Mouse (Mus musculus): ENCODE results near the gene Art1. TPM values are rescaled to one million over a fixed set of nuclear protein-coding genes. Genes with fewer than 3 reads are reported as not detected.

The Art1 gene
- polyA plus RNA-seq, 1 experiment from 2014 or later, result 1.1 TPM

DNA sequence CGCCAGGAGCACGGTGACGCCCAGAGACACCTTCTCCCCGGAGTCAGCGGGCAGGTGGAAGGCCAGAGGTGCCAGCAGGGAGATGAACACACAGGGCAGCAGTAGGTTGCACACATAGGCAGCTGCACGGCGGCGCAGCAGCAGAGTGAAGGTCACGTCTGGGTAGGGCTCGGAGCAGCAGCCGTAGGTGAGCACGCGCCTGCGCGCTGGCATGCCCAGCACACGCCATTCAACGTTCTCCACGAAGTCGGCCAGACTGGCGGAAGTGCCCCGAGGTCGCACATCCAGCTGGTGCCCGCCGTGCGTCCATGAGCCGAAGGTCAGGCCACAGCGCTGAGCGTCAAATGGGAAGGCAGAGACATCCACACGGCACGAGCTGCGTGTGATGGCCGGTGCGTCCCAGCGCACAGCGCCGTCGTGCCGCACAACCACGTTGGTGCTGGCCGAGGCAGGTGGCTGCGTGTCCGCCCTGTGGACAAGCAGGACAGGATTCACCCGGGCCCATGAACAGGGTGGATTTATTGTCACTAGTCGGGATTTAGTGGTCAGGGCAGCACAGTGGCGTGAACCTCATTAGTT is 11.7 kb downstream of the Art1 start:
- Histone ChIP-seq H3K4me3 (no peak overlapping the region), H3K27me3 (replicated peaks; ENCODE audit: low read depth, poor library complexity, severe bottlenecking) (no peaks in the 10 kb centered on the region), H3K4me1 (no peaks in the 10 kb centered on the region), H3K36me3 (replicated peaks) (peaks cover 4% of the 10 kb centered on the region), H3K27ac (replicated peaks) (no peak overlapping the region), H3K9me3 (no peaks in the 10 kb centered on the region)
- 82% methylated on average over 45 of the region's 45 CpGs for WGBS
- no peak for DNase-seq (ENCODE audit: low spot score)

DNA sequence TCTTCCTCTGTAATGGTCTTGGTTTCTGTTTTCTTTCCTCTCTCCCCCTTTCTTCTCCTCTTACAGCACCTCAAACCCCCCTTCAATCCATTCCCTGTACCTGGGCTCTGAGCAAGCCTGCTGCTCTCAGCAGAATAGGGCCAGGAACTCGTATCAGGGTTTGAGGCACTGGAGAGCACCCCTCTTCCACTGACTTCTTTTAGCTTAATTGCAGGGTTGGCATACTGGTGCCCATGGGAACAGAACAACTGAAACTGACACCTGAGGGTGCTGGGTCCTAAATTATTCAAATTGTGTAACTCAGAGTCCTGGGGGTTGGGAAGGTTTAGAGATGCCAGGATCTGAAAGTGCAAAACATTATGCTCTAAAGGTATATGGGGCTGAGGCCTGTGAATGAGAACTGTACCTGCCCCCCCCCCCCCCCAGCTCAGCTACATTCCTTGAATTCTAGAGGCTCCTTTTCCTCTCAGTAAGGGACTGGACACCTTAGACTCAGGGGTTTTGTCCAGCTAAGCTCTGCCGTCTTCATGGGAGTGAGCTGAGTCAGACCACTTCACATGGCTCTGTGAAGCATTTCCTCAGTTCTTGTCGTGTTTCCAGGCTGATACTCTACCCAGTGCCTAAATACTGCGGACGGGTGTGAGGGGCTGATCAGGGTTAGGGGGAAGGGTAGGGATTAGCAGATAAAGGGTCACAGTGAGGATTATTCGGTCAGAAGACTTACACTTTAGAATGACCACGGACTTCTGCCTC is 15.2 kb downstream of the Art1 start, which contains the start of gene Chrna10:
Chrna10 (minus strand) TSS at position 250 of the 753 bp plus-strand sequence.
- H3K9me3 ChIP-seq, result no peaks in the 10 kb centered on the region
- no peak for DNase-seq (ENCODE audit: low spot score)
- no peak within 1 kb of the TSS for H3K27ac ChIP-seq (replicated peaks)
- WGBS, result 50% methylated on average over 7 of the region's 7 CpGs
- no peak within 1 kb of the TSS for H3K4me3 ChIP-seq
- peaks cover 39% of the 10 kb centered on the region for H3K36me3 ChIP-seq (replicated peaks)
- H3K4me1 ChIP-seq, result no peaks in the 10 kb centered on the region
- H3K27me3 ChIP-seq (replicated peaks; ENCODE audit: low read depth, poor library complexity, severe bottlenecking), result no peaks in the 10 kb centered on the region

DNA sequence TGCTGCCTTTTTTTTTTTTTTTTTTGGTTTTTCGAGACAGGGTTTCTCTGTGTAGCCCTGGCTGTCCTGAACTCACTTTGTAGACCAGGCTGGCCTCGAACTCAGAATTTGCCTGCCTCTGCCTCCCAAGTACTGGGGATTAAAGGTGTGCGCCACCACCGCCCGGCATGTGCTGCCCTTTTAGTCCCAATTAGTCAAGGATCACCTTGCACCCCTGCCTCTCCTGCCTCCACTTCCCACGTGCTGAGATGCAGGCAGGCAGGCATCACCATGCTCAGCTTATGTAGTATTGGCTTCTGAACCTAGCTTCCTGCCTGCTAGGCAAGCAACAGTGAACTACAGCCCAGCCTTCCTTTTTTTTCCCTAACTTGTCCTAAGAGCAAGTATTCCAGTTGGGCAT is 15.8 kb downstream of the Art1 start:
- Histone ChIP-seq H3K4me3 (no peak overlapping the region), H3K27me3 (replicated peaks; ENCODE audit: low read depth, poor library complexity, severe bottlenecking) (no peaks in the 10 kb centered on the region), H3K27ac (replicated peaks) (no peak overlapping the region), H3K9me3 (no peaks in the 10 kb centered on the region), H3K36me3 (replicated peaks) (peaks cover 45% of the 10 kb centered on the region), H3K4me1 (no peaks in the 10 kb centered on the region)
- no peak for DNase-seq (ENCODE audit: low spot score)
- WGBS, result 74% methylated on average over 6 of the region's 6 CpGs

- no peak for DNase-seq (ENCODE audit: low spot score)
- H3K4me3 ChIP-seq, result no peak overlapping the region
- H3K36me3 ChIP-seq (replicated peaks), result peaks cover 74% of the 10 kb centered on the region
Measured at GRCm38 (mm10) chr7:102120326-102120725, 18.8 kb downstream of the Art1 start.

GRCm38 (mm10) chr7:102132395-102132794 is 30.9 kb downstream of the Art1 start:
- 95% methylated on average over 4 of the region's 4 CpGs for WGBS
- no peak for DNase-seq (ENCODE audit: low spot score)
- Histone ChIP-seq H3K4me3 (no peak overlapping the region), H3K9me3 (no peaks in the 10 kb centered on the region), H3K4me1 (no peaks in the 10 kb centered on the region), H3K36me3 (replicated peaks) (peaks cover 100% of the 10 kb centered on the region), H3K27me3 (replicated peaks; ENCODE audit: low read depth, poor library complexity, severe bottlenecking) (no peaks in the 10 kb centered on the region), H3K27ac (replicated peaks) (no peak overlapping the region)

More at GRCm38 (mm10) chr7:102120326-102120725, 18.8 kb downstream of the Art1 start:
- no peaks in the 10 kb centered on the region for H3K27me3 ChIP-seq (replicated peaks; ENCODE audit: low read depth, poor library complexity, severe bottlenecking)
- H3K27ac ChIP-seq (replicated peaks), result no peak overlapping the region
- 95% methylated on average over 10 of the region's 10 CpGs for WGBS
- H3K4me1 ChIP-seq, result no peaks in the 10 kb centered on the region
- no peaks in the 10 kb centered on the region for H3K9me3 ChIP-seq

- Histone ChIP-seq H3K4me1 (no peaks in the 10 kb centered on the region), H3K27me3 (replicated peaks; ENCODE audit: low read depth, poor library complexity, severe bottlenecking) (no peaks in the 10 kb centered on the region), H3K27ac (replicated peaks) (no peak overlapping the region), H3K9me3 (no peaks in the 10 kb centered on the region), H3K36me3 (replicated peaks) (peaks cover 99% of the 10 kb centered on the region), H3K4me3 (no peak overlapping the region)
- DNase-seq (ENCODE audit: low spot score), result peak; percentile 48
- WGBS, result 81% methylated on average over 1 of the region's 1 CpGs
Measured at GRCm38 (mm10) chr7:102137464-102137863, 35.9 kb downstream of the Art1 start.

DNA sequence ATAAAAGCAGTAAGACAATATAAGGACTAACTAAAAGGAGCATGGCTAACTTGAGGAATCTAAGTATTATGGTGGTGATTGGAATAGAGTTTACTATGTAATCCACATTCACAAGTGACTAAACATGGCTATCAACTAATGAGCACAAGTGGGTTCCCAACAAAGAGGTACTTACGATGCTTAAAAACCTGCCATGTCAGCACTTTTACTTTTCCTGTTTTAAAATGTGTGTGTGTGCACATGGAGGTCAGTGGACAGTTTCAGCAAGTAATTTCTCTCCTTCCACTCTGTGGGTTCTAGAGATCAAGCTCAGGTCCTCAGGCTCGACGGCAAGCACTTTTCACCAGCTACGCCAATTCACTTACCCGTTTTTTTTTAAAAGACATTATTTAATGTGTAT is 36.4 kb downstream of the Art1 start:
- Histone ChIP-seq H3K4me1 (no peaks in the 10 kb centered on the region), H3K36me3 (replicated peaks) (peaks cover 97% of the 10 kb centered on the region), H3K4me3 (no peak overlapping the region), H3K9me3 (no peaks in the 10 kb centered on the region), H3K27ac (replicated peaks) (no peak overlapping the region), H3K27me3 (replicated peaks; ENCODE audit: low read depth, poor library complexity, severe bottlenecking) (no peaks in the 10 kb centered on the region)
- DNase-seq (ENCODE audit: low spot score), result no peak
- 96% methylated on average over 5 of the region's 5 CpGs for WGBS

DNA sequence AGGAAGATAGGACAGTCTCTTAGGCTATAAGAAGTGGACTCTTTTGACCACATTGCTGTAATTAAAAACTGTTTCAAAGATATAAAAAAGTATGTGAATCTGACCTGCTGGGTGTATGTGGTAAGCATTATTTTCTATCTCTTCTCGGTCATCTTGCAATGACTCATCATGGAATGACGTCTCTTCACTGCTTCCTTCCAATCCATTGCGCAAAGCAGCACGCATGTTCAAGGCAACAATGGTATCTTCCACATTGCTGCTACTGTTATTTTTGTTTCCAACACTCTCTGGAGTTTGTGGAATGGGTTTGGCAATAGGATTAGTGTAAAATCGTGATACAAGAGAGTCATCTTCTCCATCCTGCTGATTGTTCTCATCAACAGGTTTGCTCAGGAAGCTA is 52.1 kb downstream of the Art1 start:
- WGBS, result 91% methylated on average over 5 of the region's 5 CpGs
- H3K36me3 ChIP-seq (replicated peaks), result peaks cover 98% of the 10 kb centered on the region

More for the DNA sequence above, 52.1 kb downstream of the Art1 start:
- no peak for DNase-seq (ENCODE audit: low spot score)
- no peaks in the 10 kb centered on the region for H3K4me1 ChIP-seq
- H3K27me3 ChIP-seq (replicated peaks; ENCODE audit: low read depth, poor library complexity, severe bottlenecking), result no peaks in the 10 kb centered on the region
- H3K27ac ChIP-seq (replicated peaks), result no peak overlapping the region
- H3K9me3 ChIP-seq, result no peaks in the 10 kb centered on the region
- H3K4me3 ChIP-seq, result no peak overlapping the region

Other genes with a start within 250 kb of the Art1 start
- gene Folr2, start 244.5 kb upstream of the Art1 start, polyA plus RNA-seq (2016; fragmentation: Nextera tagmentation; extraction: Ambion mirVana), result 0.49 TPM in 1 of 2 replicates, not detected in the other
- 118 and 119 TPM in 2 replicates for gene Anapc15, start 238.0 kb upstream of the Art1 start, polyA plus RNA-seq (2016; fragmentation: Nextera tagmentation; extraction: Ambion mirVana)
- 1.2 and 2.4 TPM in 2 replicates for gene Folr1, start 231.0 kb upstream of the Art1 start, polyA plus RNA-seq (2016; fragmentation: Nextera tagmentation; extraction: Ambion mirVana)
- gene Lamtor1, start 195.8 kb upstream of the Art1 start, polyA plus RNA-seq (2016; fragmentation: Nextera tagmentation; extraction: Ambion mirVana), result 159 and 168 TPM in 2 replicates
- gene Tomt, start 195.4 kb upstream of the Art1 start, polyA plus RNA-seq (2016; fragmentation: Nextera tagmentation; extraction: Ambion mirVana), result 0.59 and 0.72 TPM in 2 replicates
- 9.4 and 9.7 TPM in 2 replicates for gene Lrrc51, start 167.8 kb upstream of the Art1 start, polyA plus RNA-seq (2016; fragmentation: Nextera tagmentation; extraction: Ambion mirVana)
- 110 and 113 TPM in 2 replicates for gene Numa1, start 167.6 kb upstream of the Art1 start, polyA plus RNA-seq (2016; fragmentation: Nextera tagmentation; extraction: Ambion mirVana)
- 3.0 and 3.4 TPM in 2 replicates for gene Il18bp, start 83.1 kb upstream of the Art1 start, polyA plus RNA-seq (2016; fragmentation: Nextera tagmentation; extraction: Ambion mirVana)
- gene Rnf121, start 36.3 kb upstream of the Art1 start, polyA plus RNA-seq (2016; fragmentation: Nextera tagmentation; extraction: Ambion mirVana), result 28.4 and 30.9 TPM in 2 replicates
- 43.3 and 44.5 TPM in 2 replicates for gene Xndc1, start 36.2 kb upstream of the Art1 start, polyA plus RNA-seq (2016; fragmentation: Nextera tagmentation; extraction: Ambion mirVana)
- gene Xntrpc, start 36.0 kb upstream of the Art1 start, polyA plus RNA-seq (2016; fragmentation: Nextera tagmentation; extraction: Ambion mirVana), result 2.5 and 2.6 TPM in 2 replicates
- 0.17 TPM in 1 of 2 replicates, not detected in the other for gene Trpc2, start 18.6 kb upstream of the Art1 start, polyA plus RNA-seq (2016; fragmentation: Nextera tagmentation; extraction: Ambion mirVana)
- gene Art5, start 7.7 kb downstream of the Art1 start, polyA plus RNA-seq (2016; fragmentation: Nextera tagmentation; extraction: Ambion mirVana), result 2.6 and 3.0 TPM in 2 replicates
- not detected in 2 replicates for gene Chrna10, start 15.1 kb downstream of the Art1 start, polyA plus RNA-seq (2016; fragmentation: Nextera tagmentation; extraction: Ambion mirVana)
- gene Nup98, start 108.4 kb downstream of the Art1 start, polyA plus RNA-seq (2016; fragmentation: Nextera tagmentation; extraction: Ambion mirVana), result 48.2 and 50.6 TPM in 2 replicates
- gene Pgap2, start 108.5 kb downstream of the Art1 start, polyA plus RNA-seq (2016; fragmentation: Nextera tagmentation; extraction: Ambion mirVana), result 61.3 and 62.4 TPM in 2 replicates
- 42.5 and 48.4 TPM in 2 replicates for gene Rhog, start 154.3 kb downstream of the Art1 start, polyA plus RNA-seq (2016; fragmentation: Nextera tagmentation; extraction: Ambion mirVana)
- 13.0 and 14.6 TPM in 2 replicates for gene Stim1, start 166.1 kb downstream of the Art1 start, polyA plus RNA-seq (2016; fragmentation: Nextera tagmentation; extraction: Ambion mirVana)

All from embryonic facial prominence, embryonic 10.5 days (tissue).